Mouse (Mus musculus) embryo, embryonic 11.5 days (tissue): Measurements from ENCODE around the gene Cpa3.
A peak's percentile ranks its signal among the peaks of the same experiment; 100 is the strongest.

Source experiments
- DNase-seq: peaks from one replicate; pipeline ENCODE4 v3.0.0-alpha.2; 2012; ENCODE audit warnings: low read depth, low spot score

Gene Cpa3

GRCm38 (mm10) chr3:20242050-20242449 is at the start of gene Cpa3:
Gene Cpa3 (minus strand): TSS chr3:20242181.
- no peak for DNase-seq

GRCm38 (mm10) chr3:20291370-20291769 is 49.4 kb upstream of the Cpa3 start:
- no peak for DNase-seq

- no peak for DNase-seq
Observed at GRCm38 (mm10) chr3:20288761-20289160, 46.8 kb upstream of the Cpa3 start.

GRCm38 (mm10) chr3:20281796-20282195 is 39.8 kb upstream of the Cpa3 start:
- DNase-seq, result no peak

GRCm38 (mm10) chr3:20275633-20276032 is 33.7 kb upstream of the Cpa3 start, which contains the start of gene Cpb1:
Gene Cpb1 (minus strand): TSS chr3:20275733.
- no peak for DNase-seq

GRCm38 (mm10) chr3:20254566-20255479 is 12.8 kb upstream of the Cpa3 start:
- DNase-seq, result no peak

GRCm38 (mm10) chr3:20243913-20244312 is 1.9 kb upstream of the Cpa3 start:
- DNase-seq, result no peak

- DNase-seq, result no peak
Observed at GRCm38 (mm10) chr3:20239741-20240140, 2.2 kb downstream of the Cpa3 start.

GRCm38 (mm10) chr3:20236965-20237364 is 5.0 kb downstream of the Cpa3 start:
- DNase-seq, result no peak

- DNase-seq, result no peak
Observed at GRCm38 (mm10) chr3:20229027-20229426, 13.0 kb downstream of the Cpa3 start.

GRCm38 (mm10) chr3:20225429-20225828 is 16.6 kb downstream of the Cpa3 start:
- DNase-seq, result no peak

GRCm38 (mm10) chr3:20222926-20223698 is 18.9 kb downstream of the Cpa3 start:
- DNase-seq, result no peak

GRCm38 (mm10) chr3:20222136-20222535 is 19.8 kb downstream of the Cpa3 start:
- DNase-seq, result no peak

GRCm38 (mm10) chr3:20198869-20199268 is 43.1 kb downstream of the Cpa3 start:
- peak; percentile 44 for DNase-seq

- no peak for DNase-seq
Observed at GRCm38 (mm10) chr3:20197878-20198277, 44.1 kb downstream of the Cpa3 start.

GRCm38 (mm10) chr3:20188976-20189675 is 52.9 kb downstream of the Cpa3 start:
- no peak for DNase-seq

- no peak for DNase-seq
Observed at GRCm38 (mm10) chr3:20172394-20172793, 69.6 kb downstream of the Cpa3 start.

GRCm38 (mm10) chr3:20167487-20167886 is 74.5 kb downstream of the Cpa3 start:
- DNase-seq, result no peak
